Mouse (Mus musculus): ENCODE measurements around the gene Gm8094. TPM values are rescaled to one million over a fixed set of nuclear protein-coding genes. Genes with fewer than 3 reads are reported as not detected.

Gene Gm8094
- not detected in 2 replicates for polyA plus RNA-seq (2015; fragmentation: Nextera tagmentation; extraction: Ambion mirVana)

GRCm38 (mm10) chr14:43076543-43076942 is at the start of gene Gm8094:
Gene Gm8094 (minus strand): TSS chr14:43076643.

GRCm38 (mm10) chr14:43100301-43100700 is 23.9 kb upstream of the Gm8094 start, which contains the start of gene Gm8104:
Gene Gm8104 (plus strand): TSS chr14:43100601.

Other genes with a start within 250 kb of the Gm8094 start
- not detected in 2 replicates for gene Gm21977, start 223.2 kb downstream of the Gm8094 start, polyA plus RNA-seq (2015; fragmentation: Nextera tagmentation; extraction: Ambion mirVana)
- not detected in 2 replicates for gene Gm8082, start 83.0 kb downstream of the Gm8094 start, polyA plus RNA-seq (2015; fragmentation: Nextera tagmentation; extraction: Ambion mirVana)
- gene Gm10376, start 61.0 kb downstream of the Gm8094 start, polyA plus RNA-seq (2015; fragmentation: Nextera tagmentation; extraction: Ambion mirVana) = not detected in 2 replicates
- gene Gm8104, start 24.0 kb upstream of the Gm8094 start, polyA plus RNA-seq (2015; fragmentation: Nextera tagmentation; extraction: Ambion mirVana) = not detected in 2 replicates
- gene Gm7233, start 103.2 kb upstream of the Gm8094 start, polyA plus RNA-seq (2015; fragmentation: Nextera tagmentation; extraction: Ambion mirVana) = not detected in 2 replicates
- gene Gm8122, start 158.7 kb upstream of the Gm8094 start, polyA plus RNA-seq (2015; fragmentation: Nextera tagmentation; extraction: Ambion mirVana) = not detected in 2 replicates
- gene Gm8126, start 182.0 kb upstream of the Gm8094 start, polyA plus RNA-seq (2015; fragmentation: Nextera tagmentation; extraction: Ambion mirVana) = not detected in 2 replicates
- not detected in 2 replicates for gene Gm9732, start 198.4 kb upstream of the Gm8094 start, polyA plus RNA-seq (2015; fragmentation: Nextera tagmentation; extraction: Ambion mirVana)
- gene Gm8127, start 217.2 kb upstream of the Gm8094 start, polyA plus RNA-seq (2015; fragmentation: Nextera tagmentation; extraction: Ambion mirVana) = not detected in 2 replicates

All from skeletal muscle tissue, postnatal 0 days (tissue).